Mouse (Mus musculus): ENCODE data around the gene Myo18b.

DNA sequence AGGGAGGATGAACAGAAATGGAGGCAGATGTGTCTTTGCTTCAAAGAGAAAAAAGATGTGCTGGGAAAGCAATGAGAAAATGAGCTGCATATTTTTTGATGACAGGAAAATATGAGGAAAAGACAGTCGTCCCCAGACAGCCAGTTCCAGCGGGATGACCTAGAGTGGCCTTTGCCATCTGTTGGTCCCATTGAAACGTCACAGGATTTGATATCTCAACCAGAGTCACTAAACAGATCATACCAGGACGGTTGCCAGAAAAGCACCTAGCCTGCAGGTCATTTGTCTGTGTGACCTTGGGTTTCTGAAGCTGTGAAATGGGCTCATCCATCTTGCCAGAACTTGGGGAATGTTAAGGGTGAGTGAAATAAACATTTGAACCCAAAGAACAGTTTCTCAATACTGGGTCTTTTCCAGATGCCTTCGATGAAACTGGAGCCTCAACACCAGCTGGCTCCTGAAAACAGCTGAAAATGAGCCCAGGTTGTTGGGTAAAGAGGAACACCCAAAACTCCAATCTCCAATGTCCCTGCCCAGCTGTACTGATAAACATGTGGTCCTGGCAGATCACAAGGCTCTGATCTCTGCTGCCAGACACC is 2.6 kb downstream of the Myo18b start:
- TF ChIP-seq CTCF (IDR thresholded peaks at IDR 0.05; ENCODE audit: borderline replicate concordance, insufficient read depth, low read length) (no peak), POLR2A (IDR thresholded peaks at IDR 0.05; ENCODE audit: low read depth, low read length) (no peak)

Data from embryonic fibroblast, embryonic 13.5 days (primary cell).